Comparison of ENCODE assay signal across 9 mouse cellular contexts in the genomic region with DNA sequence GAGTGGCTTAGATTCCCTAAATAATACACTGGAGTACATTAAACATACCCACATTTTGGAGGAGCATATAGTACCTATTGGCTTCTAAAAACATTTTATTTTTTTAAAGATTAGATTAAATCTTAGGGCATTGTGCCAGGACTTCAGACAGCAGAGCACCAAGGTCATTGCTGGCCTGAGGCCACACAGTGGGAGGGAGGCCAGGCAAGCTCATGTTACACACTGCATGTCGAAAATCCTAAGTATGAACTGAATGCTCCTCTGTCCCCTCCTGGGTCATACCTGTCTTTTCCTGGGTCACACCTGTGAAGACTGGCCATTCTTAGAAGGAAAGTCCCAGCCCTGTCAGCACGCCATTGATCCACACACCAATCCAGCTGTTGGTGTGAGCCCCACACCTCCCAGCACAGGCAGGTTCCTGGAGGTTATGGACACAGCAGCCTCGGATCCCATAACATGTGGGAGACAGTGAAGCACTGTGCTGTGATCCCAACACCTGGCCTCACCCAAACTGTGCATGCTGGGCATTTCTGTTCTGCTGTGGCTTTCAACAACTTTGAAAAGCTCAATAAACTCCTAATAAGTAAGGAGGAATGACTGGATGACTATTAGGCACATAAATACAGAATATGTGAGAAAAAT.
A peak's percentile ranks its signal among the peaks of the same experiment; 100 is the strongest.
DNase-seq lines count a peak whose midpoint lies in the region; ATAC-seq lines count a peak whose summit lies in the region.
"Had no signal": no experiment of that assay in that cellular context is flagged by ENCODE, and none has a peak within 500 bp of the region (broad histone marks: within the 10 kb centered on the region; RNA-seq: fewer than 3 reads in every experiment).

No protein-coding gene starts in this region.

- no peaks in the 10 kb centered on the region for H3K27me3 ChIP-seq in heart, embryonic 14.5 days (ENCODE audit: control insufficient read depth, insufficient read depth, low read length)
- no peaks in the 10 kb centered on the region for H3K27me3 ChIP-seq in hindbrain, embryonic 14.5 days (ENCODE audit: control insufficient read depth, insufficient read depth, low read length)
- no peaks in the 10 kb centered on the region for H3K27me3 ChIP-seq in limb, embryonic 11.5 days (ENCODE audit: control insufficient read depth, insufficient read depth, low read length)

- DNase-seq in heart, postnatal 25 days (ENCODE audit: low spot score) = no peak
- peak; percentile 81 for DNase-seq in adrenal gland, adult 2 months
- DNase-seq in hindbrain, embryonic 14.5 days (ENCODE audit: low spot score) = no peak
- DNase-seq in limb, embryonic 11.5 days (ENCODE audit: low spot score) = peak; percentile 49
- no peak for DNase-seq in frontal cortex, postnatal 25 days (ENCODE audit: low spot score in 2 of 2)
- DNase-seq: gastrocnemius, postnatal 25 days had no signal

- H3K4me1 ChIP-seq in heart, embryonic 14.5 days (ENCODE audit: control insufficient read depth in 2 of 2, insufficient read depth in 2 of 2, low read length in 2 of 2) = peaks cover 16 to 31% of the 10 kb centered on the region in 2 experiments
- H3K4me1 ChIP-seq in hindbrain, embryonic 14.5 days (replicated peaks; ENCODE audit: control insufficient read depth, insufficient read depth, low read length) = peaks cover 4% of the 10 kb centered on the region; the same call in 1 of the 2 replicates
- H3K4me1 ChIP-seq in limb, embryonic 11.5 days (ENCODE audit: control insufficient read depth, insufficient read depth, low read length) = peaks cover 15% of the 10 kb centered on the region

- no peak overlapping the region for H3K4me2 ChIP-seq in heart, embryonic 14.5 days (ENCODE audit: low read length)
- H3K4me2 ChIP-seq in hindbrain, embryonic 14.5 days (replicated peaks) = no peak overlapping the region
- no peak overlapping the region for H3K4me2 ChIP-seq in limb, embryonic 11.5 days (ENCODE audit: low read depth, severe bottlenecking)

- H3K4me3 ChIP-seq in heart, embryonic 14.5 days (ENCODE audit: control insufficient read depth in 1 of 2, insufficient read depth in 1 of 2, low read depth in 1 of 2, low read length in 2 of 2) = no peak overlapping the region
- H3K4me3 ChIP-seq in hindbrain, embryonic 14.5 days (replicated peaks; ENCODE audit: low read length) = no peak overlapping the region
- no peak overlapping the region for H3K4me3 ChIP-seq in limb, embryonic 11.5 days (ENCODE audit: low read depth, low read length)

- WGBS in heart, embryonic 14.5 days = 30% methylated on average over 3 of the region's 3 CpGs
- 67% methylated on average over 3 of the region's 3 CpGs for WGBS in hindbrain, embryonic 14.5 days
- WGBS in limb, embryonic 11.5 days = 18% methylated on average over 3 of the region's 3 CpGs

- no peaks in the 10 kb centered on the region for H3K36me3 ChIP-seq in heart, embryonic 14.5 days (ENCODE audit: control insufficient read depth, insufficient read depth, low read length)
- no peaks in the 10 kb centered on the region for H3K36me3 ChIP-seq in hindbrain, embryonic 14.5 days (replicated peaks; ENCODE audit: control insufficient read depth, insufficient read depth)
- H3K36me3 ChIP-seq in limb, embryonic 11.5 days (ENCODE audit: control insufficient read depth, insufficient read depth, low read length) = no peaks in the 10 kb centered on the region

- H3K9ac ChIP-seq in heart, embryonic 14.5 days (ENCODE audit: low read length) = no peak overlapping the region
- no peak overlapping the region for H3K9ac ChIP-seq in hindbrain, embryonic 14.5 days
- no peak overlapping the region for H3K9ac ChIP-seq in limb, embryonic 11.5 days (ENCODE audit: low read length)

- H3K9me3 ChIP-seq in heart, embryonic 14.5 days (ENCODE audit: control insufficient read depth, low read length) = no peaks in the 10 kb centered on the region
- no peaks in the 10 kb centered on the region for H3K9me3 ChIP-seq in hindbrain, embryonic 14.5 days (ENCODE audit: control insufficient read depth, low read length)
- H3K9me3 ChIP-seq in limb, embryonic 11.5 days (ENCODE audit: control insufficient read depth, low read length) = no peaks in the 10 kb centered on the region

- peak overlapping the region; percentile 46 to 53 for H3K27ac ChIP-seq in heart, embryonic 14.5 days (replicated peaks in 1 of 2; ENCODE audit: control insufficient read depth in 1 of 2, insufficient read depth in 1 of 2, low read depth in 2 of 2, low read length in 2 of 2)
- H3K27ac ChIP-seq in hindbrain, embryonic 14.5 days = no peak overlapping the region
- H3K27ac ChIP-seq in limb, embryonic 11.5 days (replicated peaks; ENCODE audit: low read depth, low read length) = no peak overlapping the region; the same call in 1 of the 2 replicates

- intact Hi-C loops in heart, postnatal 25 days (cut with DNase I) = no loop called here

- ATAC-seq in heart, embryonic 14.5 days (ENCODE audit: insufficient number of reproducible peaks, insufficient read depth, low FRiP score, low read depth) = no peak
- peak; percentile 39; the same call in 1 of the 2 replicates for ATAC-seq in hindbrain, embryonic 14.5 days (ENCODE audit: low FRiP score)
- peak; percentile 67 for ATAC-seq in limb, embryonic 11.5 days (ENCODE audit: insufficient number of reproducible peaks, low FRiP score, low TSS enrichment, low read depth)
- no peak for ATAC-seq in megakaryocyte progenitor cell, adult 5-6 weeks (replicated peaks; ENCODE audit: poor library complexity)
- no peak for ATAC-seq in frontal cortex, adult (ENCODE audit: low TSS enrichment)

Comparison
In these comparisons a context has a peak if more than half of its experiments do, and no peak if none do; other contexts are left out.
1. ATAC-seq: peak in hindbrain, embryonic 14.5 days (single experiment) and limb, embryonic 11.5 days (single experiment); none in heart, embryonic 14.5 days (single experiment), megakaryocyte progenitor cell, adult 5-6 weeks (single experiment) and frontal cortex, adult (single experiment).
2. H3K27ac ChIP-seq: peak in heart, embryonic 14.5 days (2 of 2); none in hindbrain, embryonic 14.5 days (single experiment) and limb, embryonic 11.5 days (single experiment).
3. DNase-seq: peak in adrenal gland, adult 2 months (single experiment) and limb, embryonic 11.5 days (single experiment); none in heart, postnatal 25 days (single experiment), hindbrain, embryonic 14.5 days (single experiment) and frontal cortex, postnatal 25 days (0 of 2).